Mouse (Mus musculus): Measurements from ENCODE around the gene Mif.

DNA sequence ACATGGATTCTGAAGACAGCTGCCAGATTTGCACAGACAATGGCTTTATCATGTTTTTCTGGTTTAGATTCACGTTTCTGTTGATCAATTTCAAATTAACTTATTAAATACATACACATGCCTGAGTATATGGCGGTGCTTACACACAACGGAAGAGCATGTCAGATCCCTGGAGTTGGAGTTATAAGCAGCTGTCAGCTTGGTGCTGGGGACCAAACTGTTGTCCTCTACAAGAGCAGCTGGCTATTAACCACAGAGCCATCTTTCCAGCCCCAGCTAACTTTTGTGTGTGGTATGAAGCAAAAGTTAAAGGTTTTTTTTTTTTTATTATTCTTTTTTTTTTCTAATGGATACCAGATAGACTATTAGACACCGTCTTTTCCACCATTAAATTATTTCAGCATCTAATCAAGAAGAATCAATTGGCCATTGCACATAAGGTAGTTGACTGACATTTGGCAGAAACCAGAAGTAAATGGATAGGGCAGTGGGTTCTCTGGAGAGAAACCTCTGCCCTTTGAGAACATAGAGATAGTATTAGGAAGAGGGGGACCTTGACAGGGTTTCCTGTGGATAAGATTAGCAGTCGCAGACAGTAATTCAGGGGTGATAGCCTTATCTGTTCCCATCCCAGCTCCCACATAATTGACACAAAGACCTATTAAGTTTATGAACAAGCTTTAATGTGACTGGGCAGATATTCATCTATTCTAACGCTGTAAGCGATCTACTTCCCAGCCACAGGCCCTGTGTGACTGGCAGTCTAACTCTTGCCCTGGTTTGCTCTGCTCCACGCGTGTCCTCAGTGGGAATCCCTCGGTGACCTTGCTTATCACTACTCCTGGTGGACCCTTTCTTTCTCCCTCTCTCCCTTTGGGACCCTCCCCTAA is 12.2 kb upstream of the Mif start:
- no peak for TF ChIP-seq HCFC1 (IDR thresholded peaks at IDR 0.05; ENCODE audit: borderline replicate concordance, insufficient read depth, low read length)
- no peak for TF ChIP-seq CHD2 (IDR thresholded peaks at IDR 0.05; ENCODE audit: low read depth, low read length)

Data from ES-E14 (cell line).